Mouse (Mus musculus) midbrain, embryonic 11.5 days (tissue): Measurements from ENCODE around the gene Gtf2i. TPM values are rescaled to one million over a fixed set of nuclear protein-coding genes. Genes with fewer than 3 reads are reported as not detected.
"Not testable (repeated sequence)": the region's sequence is repeated elsewhere in the genome, so short reads cannot be mapped to it uniquely, and the experiment has no call there.

Source experiments
- ATAC-seq: fragments of 200-750 bp; cut with Nextera tagmentation; 2 replicates; pipeline ENCODE4 v1.8.0; 2017; ENCODE audit warnings: moderate TSS enrichment, moderate library complexity; ENCODE audit not compliant: low FRiP score
- DNase-seq: peaks from one replicate; pipeline ENCODE4 v3.0.0; 2015; ENCODE audit warnings: low spot score; ENCODE audit errors: missing footprints
- H3K27ac ChIP-seq: fragments of 300-500 bp; sonication (generic); 2 replicates; pipeline ENCODE4 v1.5.1; 2014; ENCODE audit warnings: low read depth, low read length
- H3K27me3 ChIP-seq: fragments of 300-500 bp; sonication (generic); 2 replicates; pipeline ENCODE4 v1.6.1; 2014; ENCODE audit warnings: mild to moderate bottlenecking, low read length, moderate library complexity, mixed read lengths; ENCODE audit not compliant: control insufficient read depth, insufficient read depth
- H3K36me3 ChIP-seq: fragments of 300-500 bp; sonication (generic); 2 replicates; pipeline ENCODE4 v1.6.1; 2014; ENCODE audit warnings: mild to moderate bottlenecking, low read length, moderate library complexity, mixed read lengths; ENCODE audit not compliant: control insufficient read depth, insufficient read depth
- H3K4me1 ChIP-seq: fragments of 300-500 bp; sonication (generic); 2 replicates; pipeline ENCODE4 v1.6.1; 2014; ENCODE audit warnings: low read length; ENCODE audit not compliant: control insufficient read depth, insufficient read depth
- H3K4me2 ChIP-seq: fragments of 300-500 bp; sonication (generic); 2 replicates; pipeline ENCODE4 v1.6.1; 2014; ENCODE audit warnings: mild to moderate bottlenecking, moderate library complexity
- H3K4me3 ChIP-seq: fragments of 300-500 bp; sonication (generic); 2 replicates; pipeline ENCODE4 v1.5.1; 2014; ENCODE audit warnings: low read depth, low read length
- H3K9ac ChIP-seq: fragments of 300-500 bp; sonication (generic); 2 replicates; pipeline ENCODE4 v1.6.1; 2014; ENCODE audit warnings: low read length
- H3K9me3 ChIP-seq: fragments of 300-500 bp; sonication (generic); 2 replicates; pipeline ENCODE4 v1.6.1; 2016; ENCODE audit warnings: low read length; ENCODE audit not compliant: control insufficient read depth
- WGBS: fragments of 180-500 bp; shearing (Covaris S2); extraction: QIAGEN DNeasy Blood & Tissue Kit; methylation state at CpG from one replicate; pipeline ENCODE4 v1.1.7; 2014; 5-methylcytosine and 5-hydroxymethylcytosine counted together
- polyA plus RNA-seq: library from polyadenylated mRNA; unstranded; fragments of >200 nt; fragmentation: Nextera tagmentation; extraction: Ambion mirVana; gene quantifications from 2 replicates; pipeline ENCODE4 v1.2.1, GENCODE M21; 2014

The Gtf2i gene
- polyA plus RNA-seq, 1 experiment from 2014 or later = 190 TPM

DNA sequence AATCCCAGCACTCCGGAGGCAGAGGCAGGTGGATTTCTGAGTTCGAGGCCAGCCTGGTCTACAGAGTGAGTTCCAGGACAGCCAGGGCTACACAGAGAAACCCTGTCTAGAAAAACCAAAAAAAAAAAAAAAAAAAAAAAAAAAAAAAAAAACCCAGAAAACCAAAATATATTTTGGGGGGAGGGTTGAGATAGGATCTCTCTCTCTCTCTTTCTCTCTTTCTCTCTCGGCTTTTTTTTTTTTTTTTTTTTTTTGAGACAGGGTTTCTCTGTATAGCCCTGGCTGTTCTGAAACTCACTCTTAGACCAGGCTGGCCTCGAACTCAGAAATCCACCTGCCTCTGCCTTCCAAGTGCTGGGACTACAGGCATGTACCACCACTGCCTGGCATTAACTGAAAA, 29.0 kb upstream of the Gtf2i start:
- H3K9me3 ChIP-seq, DNase-seq, H3K4me2 ChIP-seq, H3K4me1 ChIP-seq, H3K27me3 ChIP-seq, H3K36me3 ChIP-seq, ATAC-seq, H3K4me3 ChIP-seq, H3K27ac ChIP-seq, H3K9ac ChIP-seq: not testable (repeated sequence)
- WGBS = 78% methylated on average over 4 of the region's 4 CpGs

GRCm38 (mm10) chr5:134342503-134343205, 28.1 kb upstream of the Gtf2i start:
- no peaks in the 10 kb centered on the region for H3K4me1 ChIP-seq
- H3K9ac ChIP-seq = no peak overlapping the region
- no peaks in the 10 kb centered on the region for H3K9me3 ChIP-seq
- ATAC-seq (no peak), DNase-seq (no peak)
- no peak overlapping the region for H3K27ac ChIP-seq
- H3K4me2 ChIP-seq = no peak overlapping the region
- no peaks in the 10 kb centered on the region for H3K36me3 ChIP-seq
- H3K4me3 ChIP-seq = no peak overlapping the region
- H3K27me3 ChIP-seq = no peaks in the 10 kb centered on the region
- 88% methylated on average over 18 of the region's 18 CpGs for WGBS

DNA sequence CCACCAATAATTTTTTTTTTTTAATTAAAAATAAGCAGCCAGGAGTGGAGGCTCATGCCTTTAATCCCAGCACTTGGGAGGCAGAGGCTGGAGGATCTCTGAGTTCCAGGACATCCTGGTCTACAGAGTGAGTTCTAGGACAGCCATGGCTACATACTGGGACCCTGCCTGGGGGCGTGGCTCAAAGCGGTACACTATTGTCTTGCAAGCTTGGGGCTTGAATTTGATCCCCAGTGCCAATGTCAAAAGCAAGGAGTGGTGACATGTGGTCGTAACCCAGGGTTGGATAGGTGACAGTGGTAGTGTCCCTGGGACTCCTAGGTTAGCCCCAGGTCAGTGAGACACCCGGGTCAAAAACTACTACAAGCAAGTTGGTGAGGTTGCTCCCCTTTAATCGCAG, 27.2 kb upstream of the Gtf2i start:
- Histone ChIP-seq H3K27ac (no peak overlapping the region), H3K4me3 (no peak overlapping the region), H3K4me1 (no peaks in the 10 kb centered on the region), H3K9me3 (no peaks in the 10 kb centered on the region), H3K4me2 (no peak overlapping the region), H3K36me3 (no peaks in the 10 kb centered on the region), H3K9ac (no peak overlapping the region), H3K27me3 (no peaks in the 10 kb centered on the region)
- DNase-seq = no peak
- 90% methylated on average over 5 of the region's 5 CpGs for WGBS
- no peak for ATAC-seq

GRCm38 (mm10) chr5:134341321-134341720, 26.8 kb upstream of the Gtf2i start:
- no peak overlapping the region for H3K4me3 ChIP-seq
- no peaks in the 10 kb centered on the region for H3K4me1 ChIP-seq
- DNase-seq (peak; percentile 86), ATAC-seq (no peak)
- no peak overlapping the region for H3K9ac ChIP-seq
- no peaks in the 10 kb centered on the region for H3K27me3 ChIP-seq
- no peak overlapping the region for H3K4me2 ChIP-seq
- H3K27ac ChIP-seq = no peak overlapping the region
- 74% methylated on average over 10 of the region's 10 CpGs for WGBS
- no peaks in the 10 kb centered on the region for H3K36me3 ChIP-seq
- no peaks in the 10 kb centered on the region for H3K9me3 ChIP-seq

DNA sequence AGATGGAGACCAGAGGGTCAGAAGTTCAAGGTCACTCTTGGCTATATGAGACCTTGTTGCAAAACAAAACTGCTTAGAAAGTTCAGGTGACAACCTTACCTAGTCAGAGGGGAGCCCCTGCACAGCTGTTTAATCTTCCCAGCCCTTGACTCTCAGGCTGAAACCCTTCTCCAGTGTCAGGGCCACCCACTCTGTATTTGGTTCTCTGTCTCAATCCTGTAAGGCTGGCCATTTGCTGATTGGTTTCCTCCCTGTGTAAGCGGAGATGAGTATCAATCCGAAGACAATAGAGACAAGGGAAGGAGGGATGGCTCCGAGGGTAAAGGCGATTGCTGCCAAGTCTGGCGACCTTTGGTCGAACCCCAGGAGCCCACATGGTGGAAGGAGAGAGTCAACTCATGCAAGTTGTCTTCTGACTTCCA, 25.6 kb upstream of the Gtf2i start:
- no peaks in the 10 kb centered on the region for H3K9me3 ChIP-seq
- no peak for ATAC-seq
- no peaks in the 10 kb centered on the region for H3K27me3 ChIP-seq
- DNase-seq = peak; percentile 71
- H3K4me1 ChIP-seq = no peaks in the 10 kb centered on the region
- 21% methylated on average over 6 of the region's 6 CpGs for WGBS
- H3K4me2 ChIP-seq = no peak overlapping the region
- no peak overlapping the region for H3K9ac ChIP-seq
- no peak overlapping the region for H3K4me3 ChIP-seq
- H3K36me3 ChIP-seq = no peaks in the 10 kb centered on the region
- H3K27ac ChIP-seq = no peak overlapping the region

- not testable (repeated sequence) for H3K36me3 ChIP-seq, H3K4me2 ChIP-seq, H3K9me3 ChIP-seq, H3K4me1 ChIP-seq, H3K27ac ChIP-seq, H3K27me3 ChIP-seq, ATAC-seq, H3K9ac ChIP-seq, DNase-seq, H3K4me3 ChIP-seq
- 65% methylated on average over 2 of the region's 2 CpGs for WGBS
These were observed 22.5 kb upstream of the Gtf2i start for GRCm38 (mm10) chr5:134337012-134337411.

DNA sequence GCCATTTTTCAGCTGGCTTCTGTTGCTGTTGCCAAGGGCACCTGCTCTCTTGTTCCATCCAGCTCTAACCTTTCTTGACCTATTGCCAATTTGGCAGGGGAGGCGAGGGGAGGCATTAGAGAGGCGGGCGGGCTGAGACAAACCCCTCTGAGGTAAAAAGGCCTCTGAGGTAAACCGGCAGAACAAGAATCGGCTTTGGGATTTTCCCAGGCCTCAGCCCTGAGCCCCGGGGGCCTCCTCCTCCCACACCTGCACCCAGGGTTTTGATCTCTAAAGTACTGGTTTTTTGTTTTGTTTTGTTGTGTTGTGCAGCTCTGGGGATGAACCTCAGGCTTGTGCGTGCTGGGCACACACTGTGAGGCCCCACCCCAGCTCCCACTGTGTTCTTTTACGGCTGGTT, 18.2 kb upstream of the Gtf2i start:
- WGBS = 32% methylated on average over 8 of the region's 8 CpGs
- no peak for DNase-seq

DNA sequence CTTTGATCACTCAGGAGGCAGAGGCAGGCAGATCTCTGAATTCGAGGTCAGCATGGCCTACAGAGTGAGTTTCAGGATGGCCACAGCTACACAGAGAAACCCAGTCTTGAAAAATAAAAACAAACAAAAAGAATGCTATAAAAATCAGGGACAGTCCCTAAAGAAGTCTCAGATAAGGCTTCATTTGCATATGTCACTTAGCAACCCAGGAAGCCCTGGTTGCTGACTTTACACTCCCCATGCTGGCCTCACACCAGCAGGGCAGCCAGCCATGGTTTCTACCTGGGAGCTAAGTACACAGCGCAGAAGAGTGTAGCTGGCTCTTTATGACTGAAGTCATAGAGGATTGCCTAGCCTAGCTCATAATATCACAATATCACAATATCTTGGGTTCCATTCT, 15.5 kb upstream of the Gtf2i start:
- 87% methylated on average over 2 of the region's 2 CpGs for WGBS
- no peak overlapping the region for H3K27ac ChIP-seq
- H3K27me3 ChIP-seq = no peaks in the 10 kb centered on the region
- no peak overlapping the region for H3K9ac ChIP-seq
- DNase-seq (no peak), ATAC-seq (no peak)
- no peak overlapping the region for H3K4me3 ChIP-seq
- no peaks in the 10 kb centered on the region for H3K36me3 ChIP-seq
- no peaks in the 10 kb centered on the region for H3K4me1 ChIP-seq
- H3K9me3 ChIP-seq = no peaks in the 10 kb centered on the region
- H3K4me2 ChIP-seq = no peak overlapping the region

More for the DNA sequence above, 18.2 kb upstream of the Gtf2i start:
- Histone ChIP-seq H3K27ac (no peak overlapping the region), H3K9me3 (no peaks in the 10 kb centered on the region), H3K4me1 (no peaks in the 10 kb centered on the region), H3K9ac (no peak overlapping the region), H3K36me3 (no peaks in the 10 kb centered on the region), H3K4me2 (no peak overlapping the region), H3K4me3 (no peak overlapping the region), H3K27me3 (no peaks in the 10 kb centered on the region)
- ATAC-seq = no peak

GRCm38 (mm10) chr5:134329311-134329710, 14.8 kb upstream of the Gtf2i start:
- ATAC-seq = no peak
- Histone ChIP-seq H3K27me3 (no peaks in the 10 kb centered on the region), H3K4me3 (no peak overlapping the region), H3K9me3 (no peaks in the 10 kb centered on the region), H3K4me1 (no peaks in the 10 kb centered on the region), H3K4me2 (no peak overlapping the region), H3K36me3 (no peaks in the 10 kb centered on the region), H3K27ac (no peak overlapping the region), H3K9ac (no peak overlapping the region)
- 46% methylated on average over 4 of the region's 4 CpGs for whole genome bisulfite sequencing
- no peak for DNase-seq
